Mouse (Mus musculus): ENCODE measurements at regions not wholly inside any gene's neighbourhood (a gene's known extent, or its start where the extent isn't known, plus 50 kb on each side); places are given as distances from the start of the nearest gene placed in this dataset.

- no peak for ATAC-seq
- no peak for DNase-seq (ENCODE audit: low spot score)
- Histone ChIP-seq H3K4me3 (ENCODE audit: low read depth, low read length) (no peak overlapping the region), H3K27me3 (replicated peaks; ENCODE audit: insufficient read depth, low read length) (no peaks in the 10 kb centered on the region), H3K36me3 (ENCODE audit: insufficient read depth, low read length) (no peaks in the 10 kb centered on the region), H3K9me3 (ENCODE audit: low read length) (no peaks in the 10 kb centered on the region), H3K9ac (replicated peaks; ENCODE audit: low read depth) (no peak overlapping the region), H3K4me2 (replicated peaks; ENCODE audit: low read depth, low read length) (no peak overlapping the region), H3K27ac (ENCODE audit: low read length) (no peak overlapping the region), H3K4me1 (ENCODE audit: insufficient read depth, low read depth, low read length) (no peaks in the 10 kb centered on the region)
- WGBS, result 39% methylated on average over 3 of the region's 3 CpGs
- TF ChIP-seq EP300 (IDR thresholded peaks at IDR 0.05) (no peak), CTCF (IDR thresholded peaks at IDR 0.05) (no peak)
Measured at GRCm38 (mm10) chr4:40537859-40538258, 65.9 kb downstream of the Tmem215 start.

GRCm38 (mm10) chr4:40543085-40544048 is 71.4 kb downstream of the Tmem215 start:
- Histone ChIP-seq H3K36me3 (ENCODE audit: insufficient read depth, low read length) (no peaks in the 10 kb centered on the region), H3K27ac (ENCODE audit: low read length) (no peak overlapping the region), H3K4me3 (ENCODE audit: low read depth, low read length) (no peak overlapping the region), H3K4me1 (ENCODE audit: insufficient read depth, low read depth, low read length) (no peaks in the 10 kb centered on the region), H3K9me3 (ENCODE audit: low read length) (no peaks in the 10 kb centered on the region), H3K9ac (replicated peaks; ENCODE audit: low read depth) (no peak overlapping the region), H3K27me3 (replicated peaks; ENCODE audit: insufficient read depth, low read length) (no peaks in the 10 kb centered on the region), H3K4me2 (replicated peaks; ENCODE audit: low read depth, low read length) (no peak overlapping the region)
- WGBS, result 56% methylated on average over 8 of the region's 8 CpGs
- ATAC-seq (no peak), DNase-seq (ENCODE audit: low spot score) (no peak)
- TF ChIP-seq CTCF (IDR thresholded peaks at IDR 0.05) (no peak), EP300 (IDR thresholded peaks at IDR 0.05) (no peak)

GRCm38 (mm10) chr4:40544056-40544455 is 72.1 kb downstream of the Tmem215 start:
- H3K9ac ChIP-seq (replicated peaks; ENCODE audit: low read depth), result no peak overlapping the region
- peak; percentile 58 for ATAC-seq
- H3K27me3 ChIP-seq (replicated peaks; ENCODE audit: insufficient read depth, low read length), result no peaks in the 10 kb centered on the region
- H3K27ac ChIP-seq (ENCODE audit: low read length), result no peak overlapping the region
- no peak overlapping the region for H3K4me2 ChIP-seq (replicated peaks; ENCODE audit: low read depth, low read length)
- no peak overlapping the region for H3K4me3 ChIP-seq (ENCODE audit: low read depth, low read length)
- H3K4me1 ChIP-seq (ENCODE audit: insufficient read depth, low read depth, low read length), result no peaks in the 10 kb centered on the region
- H3K36me3 ChIP-seq (ENCODE audit: insufficient read depth, low read length), result no peaks in the 10 kb centered on the region
- DNase-seq (ENCODE audit: low spot score), result peak; percentile 57
- no peaks in the 10 kb centered on the region for H3K9me3 ChIP-seq (ENCODE audit: low read length)
- TF ChIP-seq EP300 (IDR thresholded peaks at IDR 0.05) (no peak), CTCF (IDR thresholded peaks at IDR 0.05) (no peak)
- WGBS, result 17% methylated on average over 4 of the region's 4 CpGs

DNA sequence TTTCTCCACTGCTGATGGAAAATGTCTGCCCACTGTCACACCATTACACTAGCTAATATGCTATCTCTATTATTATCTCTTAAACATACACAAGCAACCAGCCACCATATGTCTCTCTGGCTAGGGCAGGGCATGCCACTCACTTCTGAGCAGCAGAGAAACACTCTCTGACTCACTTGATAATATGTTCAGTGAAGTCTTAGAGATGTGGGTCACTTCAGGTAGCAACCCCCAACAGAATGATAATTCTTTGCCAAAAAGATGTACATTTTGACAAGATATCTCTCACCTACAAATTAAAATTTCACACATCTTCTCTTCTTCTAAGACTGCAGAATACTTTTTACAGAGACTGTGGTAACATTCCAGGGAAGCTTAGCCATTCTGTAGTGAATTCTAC is 72.8 kb downstream of the Tmem215 start:
- ATAC-seq, result no peak
- no peak overlapping the region for H3K27ac ChIP-seq (ENCODE audit: low read length)
- no peak for TF ChIP-seq CTCF (IDR thresholded peaks at IDR 0.05)
- TF ChIP-seq EP300 (IDR thresholded peaks at IDR 0.05), result no peak

GRCm38 (mm10) chr4:40545700-40546099 is 73.7 kb downstream of the Tmem215 start:
- H3K4me2 ChIP-seq (replicated peaks; ENCODE audit: low read depth, low read length), result no peak overlapping the region
- no peak overlapping the region for H3K27ac ChIP-seq (ENCODE audit: low read length)
- 43% methylated on average over 5 of the region's 5 CpGs for WGBS

More for the DNA sequence above, 72.8 kb downstream of the Tmem215 start:
- Histone ChIP-seq H3K9ac (replicated peaks; ENCODE audit: low read depth) (no peak overlapping the region), H3K4me2 (replicated peaks; ENCODE audit: low read depth, low read length) (no peak overlapping the region), H3K4me1 (ENCODE audit: insufficient read depth, low read depth, low read length) (no peaks in the 10 kb centered on the region), H3K9me3 (ENCODE audit: low read length) (no peaks in the 10 kb centered on the region), H3K4me3 (ENCODE audit: low read depth, low read length) (no peak overlapping the region), H3K36me3 (ENCODE audit: insufficient read depth, low read length) (no peaks in the 10 kb centered on the region), H3K27me3 (replicated peaks; ENCODE audit: insufficient read depth, low read length) (no peaks in the 10 kb centered on the region)
- DNase-seq (ENCODE audit: low spot score), result no peak

DNA sequence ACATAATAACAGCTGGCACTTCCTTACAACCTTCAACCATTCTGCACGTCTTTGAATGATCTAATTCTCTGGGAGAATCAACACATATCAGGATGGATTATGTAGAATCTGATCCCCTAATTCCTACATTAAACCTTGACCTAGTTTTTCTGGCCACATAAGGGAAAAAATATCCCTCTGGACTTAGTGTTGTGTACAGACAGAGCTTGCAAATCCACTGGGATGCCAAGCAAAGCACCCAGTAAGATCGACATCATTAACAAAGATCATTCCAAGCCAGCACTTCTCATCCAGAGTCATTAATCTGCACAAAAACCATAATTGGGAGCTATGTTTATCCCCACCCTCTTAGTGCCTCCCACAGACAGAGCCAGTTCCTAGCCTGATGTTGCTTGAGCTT is 87.8 kb downstream of the Tmem215 start:
- ATAC-seq (no peak), DNase-seq (ENCODE audit: low spot score) (no peak)
- H3K9me3 ChIP-seq (ENCODE audit: low read length), result no peaks in the 10 kb centered on the region
- H3K4me2 ChIP-seq (replicated peaks; ENCODE audit: low read depth, low read length), result no peak overlapping the region
- TF ChIP-seq EP300 (IDR thresholded peaks at IDR 0.05), result no peak
- TF ChIP-seq CTCF (IDR thresholded peaks at IDR 0.05), result no peak
- H3K36me3 ChIP-seq (ENCODE audit: insufficient read depth, low read length), result no peaks in the 10 kb centered on the region
- no peaks in the 10 kb centered on the region for H3K27me3 ChIP-seq (replicated peaks; ENCODE audit: insufficient read depth, low read length)
- no peaks in the 10 kb centered on the region for H3K4me1 ChIP-seq (ENCODE audit: insufficient read depth, low read depth, low read length)
- H3K9ac ChIP-seq (replicated peaks; ENCODE audit: low read depth), result no peak overlapping the region
- H3K4me3 ChIP-seq (ENCODE audit: low read depth, low read length), result no peak overlapping the region
- no peak overlapping the region for H3K27ac ChIP-seq (ENCODE audit: low read length)
- 54% methylated on average over 2 of the region's 2 CpGs for WGBS

More at GRCm38 (mm10) chr4:40545700-40546099, 73.7 kb downstream of the Tmem215 start:
- DNase-seq (ENCODE audit: low spot score) (no peak), ATAC-seq (no peak)
- Histone ChIP-seq H3K36me3 (ENCODE audit: insufficient read depth, low read length) (no peaks in the 10 kb centered on the region), H3K4me1 (ENCODE audit: insufficient read depth, low read depth, low read length) (no peaks in the 10 kb centered on the region), H3K27me3 (replicated peaks; ENCODE audit: insufficient read depth, low read length) (no peaks in the 10 kb centered on the region), H3K9ac (replicated peaks; ENCODE audit: low read depth) (no peak overlapping the region), H3K4me3 (ENCODE audit: low read depth, low read length) (no peak overlapping the region), H3K9me3 (ENCODE audit: low read length) (no peaks in the 10 kb centered on the region)
- TF ChIP-seq CTCF (IDR thresholded peaks at IDR 0.05) (no peak), EP300 (IDR thresholded peaks at IDR 0.05) (no peak)

All from lung, postnatal 0 days (tissue).